Mouse (Mus musculus) cerebellum, adult 2 months (tissue): ENCODE results near the gene Rph3a.

Source experiments
- CTCF ChIP-seq: fragments of 200-500 bp; IDR thresholded peaks from 2 replicates; pipeline ENCODE4 v1.5.1; 2011; ENCODE audit warnings: low read depth, mild to moderate bottlenecking, control low read depth, low read length, moderate library complexity, borderline replicate concordance; ENCODE audit not compliant: insufficient read depth
- POLR2A ChIP-seq: fragments of 200-500 bp; IDR thresholded peaks from 2 replicates; pipeline ENCODE4 v1.6.1; 2011; ENCODE audit warnings: low read length, control low read depth, borderline replicate concordance; ENCODE audit not compliant: insufficient read depth

GRCm38 (mm10) chr5:121017699-121018098 is 7.8 kb upstream of the Rph3a start:
- TF ChIP-seq CTCF (no peak), POLR2A (no peak)
